Mouse (Mus musculus): ENCODE measurements around the gene Itch.

DNA sequence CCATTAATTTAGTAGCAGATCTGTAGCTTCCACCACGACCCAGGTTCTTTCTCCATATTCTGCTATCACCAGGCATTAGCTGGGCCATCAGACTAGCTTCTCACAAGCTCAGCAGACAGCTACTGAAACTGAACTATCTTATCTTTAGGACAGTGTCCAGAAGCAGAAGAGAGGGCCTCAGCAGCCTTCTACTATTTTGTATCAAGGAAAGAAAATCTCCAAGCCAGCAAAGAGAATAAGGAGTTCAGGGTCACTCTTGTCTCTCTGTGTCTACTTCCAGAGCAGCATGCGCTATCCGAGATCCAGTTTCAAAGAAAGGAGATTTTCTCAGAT, 41.6 kb upstream of the Itch start:
- no peak for TF ChIP-seq EP300 (IDR thresholded peaks at IDR 0.05)
- TF ChIP-seq CTCF (IDR thresholded peaks at IDR 0.05), result no peak
